Mouse (Mus musculus) MEL (cell line): ENCODE results near the gene Eif2s1. TPM values are rescaled to one million over a fixed set of nuclear protein-coding genes. Genes with fewer than 3 reads are reported as not detected.

Experiments
- DNase-seq: peaks from one replicate; pipeline ENCODE4 v3.0.0; 2011; ENCODE audit warnings: low read depth, low spot score
- H3K27ac ChIP-seq: 2 replicates; pipeline ENCODE4 v1.5.1; 2012; ENCODE audit warnings: low read depth, mild to moderate bottlenecking, control low read depth, low read length, moderate library complexity; ENCODE audit not compliant: control insufficient read depth
- H3K27me3 ChIP-seq, 2 experiments: fragments of 150-350 bp in 1 of 2; sonication (generic) in 1 of 2; 2 replicates each; pipeline ENCODE4 v1.6.1; 2012; ENCODE audit warnings: low read length in 2 of 2, mild to moderate bottlenecking in 2 of 2, improper control_type of control experiment in 1 of 2, moderate library complexity in 1 of 2; ENCODE audit not compliant: insufficient read depth in 2 of 2, control insufficient read depth in 1 of 2
- H3K36me3 ChIP-seq, 2 experiments: 2 replicates each; pipeline ENCODE4 v1.6.1; 2012 to 2014; ENCODE audit warnings: low read length in 2 of 2, improper control_type of control experiment in 1 of 2, inconsistent platforms in 1 of 2, mild to moderate bottlenecking in 1 of 2; ENCODE audit not compliant: insufficient read depth in 2 of 2, control insufficient read depth in 1 of 2
- H3K4me1 ChIP-seq, 2 experiments: fragments of 150-350 bp in 1 of 2; sonication (generic) in 1 of 2; 2 replicates each; pipeline ENCODE4 v1.6.1; 2012; ENCODE audit warnings: low read length in 2 of 2, improper control_type of control experiment in 1 of 2, mild to moderate bottlenecking in 1 of 2; ENCODE audit not compliant: insufficient read depth in 2 of 2, control insufficient read depth in 1 of 2
- H3K4me3 ChIP-seq, 2 experiments: fragments of 150-350 bp in 1 of 2; sonication (generic) in 1 of 2; 2 replicates each; pipeline ENCODE4 v1.5.1; 2012; ENCODE audit warnings: low read depth in 2 of 2, low read length in 2 of 2, mild to moderate bottlenecking in 2 of 2, moderate library complexity in 2 of 2, control low read depth in 1 of 2, improper control_type of control experiment in 1 of 2; ENCODE audit not compliant: control insufficient read depth in 1 of 2, insufficient read depth in 1 of 2
- H3K79me2 ChIP-seq: 2 replicates; pipeline ENCODE4 v1.6.1; 2012; ENCODE audit warnings: mild to moderate bottlenecking, low read length, moderate library complexity; ENCODE audit not compliant: control insufficient read depth, poor library complexity, insufficient read depth
- H3K9ac ChIP-seq: 2 replicates; pipeline ENCODE4 v1.6.1; 2012; ENCODE audit warnings: low read depth, mild to moderate bottlenecking, control low read depth, low read length, moderate library complexity; ENCODE audit not compliant: control insufficient read depth, poor library complexity, severe bottlenecking
- H3K9me3 ChIP-seq: fragments of 150-350 bp; sonication (generic); replicated peaks from 2 replicates; pipeline ENCODE4 v1.6.1; 2012; ENCODE audit warnings: mild to moderate bottlenecking, low read length, improper control_type of control experiment, moderate library complexity; ENCODE audit not compliant: insufficient read depth
- CHD2 ChIP-seq: IDR thresholded peaks from 2 replicates; pipeline ENCODE4 v1.6.1; 2011; ENCODE audit warnings: low read length, improper control_type of control experiment
- EP300 ChIP-seq, 2 experiments: IDR thresholded peaks; 2 replicates each; pipeline ENCODE4 v1.6.1; 2011; ENCODE audit warnings: improper control_type of control experiment in 2 of 2, low read length in 2 of 2, low read depth in 1 of 2, mild to moderate bottlenecking in 1 of 2
- GABPA ChIP-seq: IDR thresholded peaks from 2 replicates; pipeline ENCODE4 v1.6.1; 2012; ENCODE audit warnings: low read depth, mild to moderate bottlenecking, inconsistent platforms, low read length, improper control_type of control experiment, moderate library complexity
- GATA1 ChIP-seq: IDR thresholded peaks from 2 replicates; pipeline ENCODE4 v1.6.1; 2011; ENCODE audit warnings: low read depth, low read length, improper control_type of control experiment
- KAT2A ChIP-seq: conservative IDR thresholded peaks from 2 replicates; pipeline ENCODE4 v1.6.1; 2012; ENCODE audit warnings: low read depth, low read length, improper control_type of control experiment, inconsistent platforms
- MAFK ChIP-seq: IDR thresholded peaks from 2 replicates; pipeline ENCODE4 v1.6.1; 2011; ENCODE audit warnings: low read depth, mild to moderate bottlenecking, low read length, improper control_type of control experiment, borderline replicate concordance
- MAZ ChIP-seq: IDR thresholded peaks from 2 replicates; pipeline ENCODE4 v1.6.1; 2012; ENCODE audit warnings: low read depth, mild to moderate bottlenecking, inconsistent platforms, low read length, improper control_type of control experiment
- MXI1 ChIP-seq: IDR thresholded peaks from 2 replicates; pipeline ENCODE4 v1.6.1; 2011; ENCODE audit warnings: mild to moderate bottlenecking, low read depth, low read length, improper control_type of control experiment
- POLR2A ChIP-seq, 2 experiments: IDR thresholded peaks; 2 replicates each; pipeline ENCODE4 v1.6.1; 2011 to 2012; ENCODE audit warnings: low read length in 2 of 2, mild to moderate bottlenecking in 2 of 2, control low read depth in 1 of 2, improper control_type of control experiment in 1 of 2, low read depth in 1 of 2, moderate library complexity in 1 of 2; ENCODE audit not compliant: control insufficient read depth in 1 of 2, insufficient read depth in 1 of 2, poor library complexity in 1 of 2
- POLR2AphosphoS2 ChIP-seq: IDR thresholded peaks from 2 replicates; pipeline ENCODE4 v1.6.1; 2011; ENCODE audit warnings: low read length, improper control_type of control experiment
- POLR2AphosphoS5 ChIP-seq: IDR thresholded peaks from 2 replicates; pipeline ENCODE4 v1.6.1; 2012; ENCODE audit warnings: low read depth, borderline replicate concordance, mild to moderate bottlenecking, inconsistent platforms, low read length, moderate library complexity, mixed read lengths
- RCOR1 ChIP-seq: IDR thresholded peaks from 2 replicates; pipeline ENCODE4 v1.6.1; 2012; ENCODE audit warnings: low read depth, mild to moderate bottlenecking, inconsistent platforms, low read length, improper control_type of control experiment
- SIN3A ChIP-seq: IDR thresholded peaks from 2 replicates; pipeline ENCODE4 v1.6.1; 2012; ENCODE audit warnings: low read length, improper control_type of control experiment, inconsistent platforms
- TAL1 ChIP-seq: IDR thresholded peaks from 2 replicates; pipeline ENCODE4 v1.6.1; 2012; ENCODE audit warnings: mild to moderate bottlenecking, inconsistent platforms, low read length, moderate library complexity, mixed read lengths
- UBTF ChIP-seq: IDR thresholded peaks from 2 replicates; pipeline ENCODE4 v1.6.1; 2012; ENCODE audit warnings: low read depth, mild to moderate bottlenecking, inconsistent platforms, low read length, improper control_type of control experiment, moderate library complexity, borderline replicate concordance; ENCODE audit not compliant: insufficient read depth
- USF1 ChIP-seq: IDR thresholded peaks from 2 replicates; pipeline ENCODE4 v1.6.1; 2014; ENCODE audit warnings: low read depth, mild to moderate bottlenecking, inconsistent platforms, low read length, improper control_type of control experiment, moderate library complexity
- ZMIZ1 ChIP-seq: IDR thresholded peaks from 2 replicates; pipeline ENCODE4 v1.6.1; 2012; ENCODE audit warnings: low read depth, mild to moderate bottlenecking, inconsistent platforms, low read length, improper control_type of control experiment, moderate library complexity
- ZNF384 ChIP-seq: IDR thresholded peaks from 2 replicates; pipeline ENCODE4 v1.6.1; 2012; ENCODE audit warnings: low read depth, mild to moderate bottlenecking, inconsistent platforms, low read length, improper control_type of control experiment
- polyA plus RNA-seq, 2 experiments: library from polyadenylated mRNA; stranded (reverse) in 1 of 2; unstranded in 1 of 2; fragments of >175 nt in 1 of 2; fragments of >200 nt in 1 of 2; gene quantifications; 2 replicates each; pipeline versions ENCODE4 v1.2.1 to v1.2.4; 2012; ENCODE audit warnings: low replicate concordance in 2 of 2, low read depth in 1 of 2; ENCODE audit not compliant: insufficient read length in 2 of 2, insufficient read depth in 1 of 2, missing spikeins in 1 of 2
- total RNA-seq: library from RNA; depleted of rRNA; stranded (reverse); fragments of 300-350 nt; gene quantifications from 2 replicates; pipeline ENCODE4 v1.2.3, GENCODE M21; 2012

Gene Eif2s1
- total and polyA plus RNA-seq, 3 experiments: 114 to 550 (median 197) TPM

DNA sequence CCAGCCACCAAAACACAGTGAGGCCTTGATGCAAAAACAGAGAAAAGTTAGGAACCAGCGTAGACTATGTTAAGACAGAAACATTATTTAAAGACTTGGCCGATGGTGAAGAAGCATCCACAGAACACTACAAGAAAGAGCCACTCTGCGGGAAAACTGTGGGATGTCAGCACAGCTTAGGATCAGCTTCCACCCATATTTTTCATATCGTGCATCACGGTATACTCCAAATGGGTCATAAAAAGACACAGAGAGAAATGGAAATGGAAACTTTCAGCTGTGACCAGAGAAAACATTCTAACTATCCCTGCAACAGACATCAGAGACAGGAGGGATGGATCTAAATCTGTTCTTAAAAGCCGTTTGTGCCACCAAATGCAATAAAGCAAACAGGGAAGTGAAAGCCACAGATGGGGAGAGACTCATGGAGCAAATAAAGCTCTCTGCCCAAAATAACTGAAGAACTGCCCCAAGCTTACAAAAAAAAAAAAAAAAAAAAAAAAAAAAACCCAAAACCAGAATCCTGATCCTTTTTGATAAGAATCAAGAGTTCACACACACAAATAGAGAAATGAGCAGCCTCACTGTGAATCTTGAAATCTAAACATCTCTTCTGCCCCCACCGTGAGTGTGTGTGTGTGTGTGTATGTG is 62.0 kb downstream of the Eif2s1 start:
- H3K79me2 ChIP-seq: no peaks in the 10 kb centered on the region
- no peak overlapping the region for H3K4me3 ChIP-seq
- H3K9ac ChIP-seq: no peak overlapping the region
- TF ChIP-seq SIN3A (no peak), ZNF384 (peak; percentile 62), TAL1 (no peak), POLR2AphosphoS5 (no peak)
- TF ChIP-seq, all 39 proteins: peak for 1
- Histone ChIP-seq H3K36me3 (no peaks in the 10 kb centered on the region), H3K27ac (no peak overlapping the region), H3K4me1 (no peaks in the 10 kb centered on the region), H3K9me3 (no peaks in the 10 kb centered on the region), H3K27me3 (peaks cover 0 to 1% of the 10 kb centered on the region in 2 experiments; a peak in 3 of 4 replicates)
- no peak for DNase-seq

DNA sequence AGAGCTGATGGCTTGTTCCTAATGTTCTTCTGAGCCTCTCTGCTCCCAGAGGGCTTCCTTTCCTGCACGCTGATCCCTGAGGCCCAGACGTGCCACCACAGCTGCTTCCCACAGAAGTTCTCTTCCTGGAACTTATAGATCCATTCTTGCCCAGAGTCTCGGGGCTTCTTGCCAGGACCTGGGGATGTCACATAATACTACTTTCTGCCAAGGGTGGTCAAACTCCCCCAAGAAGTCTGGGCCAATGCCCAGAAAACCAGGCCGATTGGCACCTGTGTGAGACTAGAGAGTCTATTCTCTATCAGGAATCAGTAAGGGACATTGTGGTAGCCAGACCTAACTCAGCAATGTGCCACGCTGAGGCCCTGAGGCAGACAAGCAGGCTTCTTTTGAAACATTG is 65.7 kb downstream of the Eif2s1 start:
- Histone ChIP-seq H3K4me1 (no peaks in the 10 kb centered on the region), H3K27ac (no peak overlapping the region), H3K9me3 (no peaks in the 10 kb centered on the region), H3K36me3 (no peaks in the 10 kb centered on the region), H3K4me3 (no peak overlapping the region), H3K79me2 (no peaks in the 10 kb centered on the region), H3K9ac (no peak overlapping the region), H3K27me3 (peaks cover 3% of the 10 kb centered on the region in 2 experiments)
- DNase-seq: no peak
- TF ChIP-seq ZMIZ1: no peak
- no peak for TF ChIP-seq GABPA
- TF ChIP-seq CHD2: no peak
- no peak for TF ChIP-seq MAFK
- TF ChIP-seq RCOR1: no peak

DNA sequence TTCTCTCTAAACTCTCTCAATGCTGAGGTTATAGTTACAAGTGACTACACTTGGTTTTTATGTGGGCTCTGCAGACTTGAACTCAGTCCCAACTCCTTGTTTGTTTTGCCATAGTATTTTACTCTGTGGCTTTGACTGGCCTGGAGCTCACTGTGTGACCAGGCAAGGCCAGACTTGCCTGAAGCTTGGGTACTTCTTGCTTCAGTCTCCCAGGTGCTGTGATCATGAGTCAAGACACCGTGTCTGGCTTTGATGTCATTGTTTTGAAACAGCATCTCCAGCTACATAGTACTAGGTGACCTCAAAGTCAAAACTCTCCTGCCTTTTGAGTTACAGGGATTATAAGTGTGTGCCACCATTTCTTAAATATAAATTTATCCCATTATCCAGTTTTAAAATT is 68.3 kb downstream of the Eif2s1 start:
- Histone ChIP-seq H3K79me2 (no peaks in the 10 kb centered on the region), H3K27me3 (peaks cover 3% of the 10 kb centered on the region in 2 experiments)
- DNase-seq: no peak

More for the DNA sequence above, 68.3 kb downstream of the Eif2s1 start:
- H3K9me3 ChIP-seq: no peaks in the 10 kb centered on the region
- no peak overlapping the region for H3K4me3 ChIP-seq
- no peak overlapping the region for H3K9ac ChIP-seq
- H3K36me3 ChIP-seq: no peaks in the 10 kb centered on the region
- H3K27ac ChIP-seq: no peak overlapping the region
- TF ChIP-seq USF1 (no peak), POLR2AphosphoS2 (no peak), UBTF (no peak), GATA1 (no peak), MAZ (no peak), EP300 (IDR thresholded peaks at IDR 0.05; ENCODE audit: low read depth in 1 of 2, low read length in 2 of 2) (no peak), MAFK (no peak), ZNF384 (no peak), POLR2A (IDR thresholded peaks at IDR 0.05; ENCODE audit: control insufficient read depth in 1 of 2, insufficient read depth in 1 of 2, low read depth in 1 of 2, low read length in 2 of 2, poor library complexity in 1 of 2) (no peak), GABPA (no peak), KAT2A (no peak), MXI1 (no peak), ZMIZ1 (no peak)
- TF ChIP-seq, all 39 proteins: peak for 0
- no peaks in the 10 kb centered on the region for H3K4me1 ChIP-seq
